Mouse (Mus musculus) stomach, embryonic 14.5 days (tissue): ENCODE data around the gene Arid2. TPM values are rescaled to one million over a fixed set of nuclear protein-coding genes. Genes with fewer than 3 reads are reported as not detected.
A peak's percentile ranks its signal among the peaks of the same experiment; 100 is the strongest.

Source experiments
- ATAC-seq: fragments of 200-750 bp; cut with Nextera tagmentation; 2 replicates; pipeline ENCODE4 v1.8.0; 2017; ENCODE audit warnings: low read depth, moderate TSS enrichment; ENCODE audit not compliant: insufficient number of reproducible peaks, insufficient read depth, low FRiP score
- H3K27ac ChIP-seq: fragments of 300-500 bp; sonication (generic); 2 replicates; pipeline ENCODE4 v1.5.1; 2014; ENCODE audit warnings: mild to moderate bottlenecking, low read length, moderate library complexity, mixed read lengths
- H3K27me3 ChIP-seq: fragments of 300-500 bp; sonication (generic); 2 replicates; pipeline ENCODE4 v1.6.1; 2014; ENCODE audit warnings: low read length, control low read depth, mixed read lengths; ENCODE audit not compliant: control insufficient read depth, insufficient read depth
- H3K36me3 ChIP-seq: fragments of 300-500 bp; sonication (generic); 2 replicates; pipeline ENCODE4 v1.6.1; 2014; ENCODE audit warnings: mild to moderate bottlenecking, control low read depth, low read length, moderate library complexity, mixed read lengths; ENCODE audit not compliant: control insufficient read depth, insufficient read depth
- H3K4me1 ChIP-seq: fragments of 300-500 bp; sonication (generic); 2 replicates; pipeline ENCODE4 v1.6.1; 2014; ENCODE audit warnings: low read length, control low read depth, mixed read lengths; ENCODE audit not compliant: control insufficient read depth, insufficient read depth
- H3K4me2 ChIP-seq: fragments of 300-500 bp; sonication (generic); replicated peaks from 2 replicates; pipeline ENCODE4 v1.6.1; 2014; ENCODE audit warnings: low read depth, low read length, control low read depth
- H3K4me3 ChIP-seq: fragments of 300-500 bp; sonication (generic); 2 replicates; pipeline ENCODE4 v1.5.1; 2014; ENCODE audit warnings: low read depth, low read length, control low read depth
- H3K9ac ChIP-seq: fragments of 300-500 bp; sonication (generic); replicated peaks from 2 replicates; pipeline ENCODE4 v1.6.1; 2014; ENCODE audit warnings: low read depth, mild to moderate bottlenecking, control low read depth, low read length, moderate library complexity, mixed read lengths
- H3K9me3 ChIP-seq: fragments of 300-500 bp; sonication (generic); 2 replicates; pipeline ENCODE4 v1.6.1; 2016; ENCODE audit warnings: low read depth, low read length, control low read depth; ENCODE audit not compliant: control insufficient read depth
- WGBS: fragments of 180-500 bp; shearing (Covaris S2); extraction: QIAGEN DNeasy Blood & Tissue Kit; methylation state at CpG from one replicate; pipeline ENCODE4 v1.1.7; 2014; 5-methylcytosine and 5-hydroxymethylcytosine counted together
- polyA plus RNA-seq: library from polyadenylated mRNA; unstranded; fragments of >200 nt; fragmentation: Nextera tagmentation; extraction: Ambion mirVana; gene quantifications from 2 replicates; pipeline ENCODE4 v1.2.1, GENCODE M21; 2014

The Arid2 gene
- polyA plus RNA-seq, 1 experiment from 2014 or later, result 31.2 TPM

DNA sequence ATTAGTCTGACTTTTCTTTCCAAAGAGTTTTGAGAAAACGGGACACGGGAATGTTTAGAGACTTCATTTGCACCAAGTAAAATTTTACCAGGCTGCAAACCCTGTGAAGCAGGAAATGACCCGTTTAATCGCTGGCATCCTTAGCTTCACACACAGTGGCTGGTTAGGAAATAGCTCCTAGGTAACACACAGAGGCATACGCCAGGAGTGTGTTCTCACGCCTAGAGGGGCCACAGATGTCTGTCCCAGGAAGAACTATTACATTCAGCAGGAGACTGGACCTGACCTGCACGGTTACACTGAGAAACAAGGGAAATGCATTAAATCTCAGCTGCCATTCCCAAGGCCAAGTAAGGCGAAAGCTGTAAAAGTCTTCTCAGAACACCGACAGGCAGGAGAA, 18.7 kb upstream of the Arid2 start:
- peaks cover 16% of the 10 kb centered on the region for H3K9me3 ChIP-seq
- H3K4me2 ChIP-seq, result no peak overlapping the region
- no peak overlapping the region for H3K9ac ChIP-seq
- no peak overlapping the region for H3K4me3 ChIP-seq
- H3K27me3 ChIP-seq, result no peaks in the 10 kb centered on the region
- ATAC-seq, result no peak
- WGBS, result 93% methylated on average over 9 of the region's 9 CpGs
- H3K27ac ChIP-seq, result no peak overlapping the region
- H3K4me1 ChIP-seq, result peaks cover 14% of the 10 kb centered on the region; the same call in 1 of the 2 replicates
- peaks cover 11% of the 10 kb centered on the region for H3K36me3 ChIP-seq

DNA sequence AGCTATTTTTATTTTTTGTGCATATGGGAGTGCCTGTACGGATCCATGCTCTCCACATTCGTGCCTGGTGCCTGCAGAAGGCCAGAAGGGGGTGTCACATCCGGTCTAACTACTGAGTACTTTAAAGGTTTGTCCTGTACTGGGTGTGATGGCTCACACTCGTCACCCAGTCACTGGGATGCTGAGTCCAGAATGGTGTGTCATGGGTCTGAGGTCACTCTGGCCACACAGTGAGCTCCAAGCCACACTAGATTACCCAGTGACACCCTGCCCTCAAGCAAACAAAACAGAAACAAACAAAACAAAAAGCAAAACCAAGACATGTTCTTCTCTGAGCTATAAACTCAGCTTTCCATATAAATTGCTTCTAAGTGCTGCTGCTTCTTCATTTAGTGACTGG, 17.9 kb upstream of the Arid2 start:
- no peak overlapping the region for H3K4me2 ChIP-seq
- 90% methylated on average over 4 of the region's 4 CpGs for WGBS
- H3K4me3 ChIP-seq, result no peak overlapping the region
- no peak overlapping the region for H3K9ac ChIP-seq
- no peaks in the 10 kb centered on the region for H3K27me3 ChIP-seq
- ATAC-seq, result no peak
- H3K9me3 ChIP-seq, result peaks cover 15% of the 10 kb centered on the region
- no peak overlapping the region for H3K27ac ChIP-seq
- H3K4me1 ChIP-seq, result peaks cover 14% of the 10 kb centered on the region; the same call in 1 of the 2 replicates
- H3K36me3 ChIP-seq, result peaks cover 11% of the 10 kb centered on the region

DNA sequence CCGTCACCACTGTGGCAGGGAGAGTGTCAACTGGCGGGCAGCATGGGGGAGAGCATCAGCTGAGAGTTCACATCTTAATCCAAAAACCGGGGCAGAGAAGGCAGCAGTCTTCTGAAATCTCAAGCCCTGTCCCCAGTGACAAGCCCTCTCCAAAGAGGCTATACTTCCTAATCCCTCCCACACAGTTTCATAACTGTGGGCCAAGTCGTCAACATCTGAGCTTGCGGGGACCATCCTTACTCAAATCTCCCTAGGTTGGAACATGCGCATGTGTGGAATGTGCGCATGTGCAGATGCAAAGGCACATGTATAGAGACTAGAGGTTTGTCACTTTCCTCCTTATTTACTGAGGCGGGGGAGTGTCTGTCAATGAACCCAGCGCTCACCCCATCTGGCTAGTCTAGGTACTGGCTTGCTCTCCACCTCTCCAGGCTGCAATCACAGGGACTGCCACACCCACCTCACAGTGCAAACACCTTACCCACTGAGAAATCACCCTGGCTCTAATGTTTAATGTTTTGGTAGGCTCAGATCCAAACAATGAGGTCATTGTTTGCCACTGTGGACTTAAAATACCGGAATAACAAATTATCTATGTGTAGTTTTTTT, 16.9 kb upstream of the Arid2 start:
- no peak overlapping the region for H3K4me3 ChIP-seq
- no peak overlapping the region for H3K27ac ChIP-seq

DNA sequence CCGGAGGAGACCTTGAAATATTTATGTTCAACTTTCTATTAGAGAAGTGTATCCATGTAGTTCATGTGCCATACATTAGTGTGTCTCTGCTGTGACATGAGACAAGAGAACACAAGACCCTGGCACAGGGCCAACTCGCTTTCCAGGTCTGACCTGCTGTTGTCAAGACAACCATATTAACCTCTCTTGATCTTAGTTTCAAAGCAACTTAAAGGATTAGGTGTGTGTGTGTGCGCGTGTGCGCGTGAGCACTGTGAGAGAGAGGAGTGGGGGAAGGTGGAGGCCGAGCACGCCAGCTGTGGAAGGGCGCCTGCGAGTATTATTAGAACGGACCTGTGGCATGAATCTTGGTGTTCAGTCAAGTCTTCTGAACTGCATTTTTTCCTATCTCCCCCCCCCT, 15.0 kb upstream of the Arid2 start:
- H3K36me3 ChIP-seq, result peaks cover 13% of the 10 kb centered on the region
- H3K4me3 ChIP-seq, result no peak overlapping the region
- H3K27me3 ChIP-seq, result no peaks in the 10 kb centered on the region
- H3K4me2 ChIP-seq, result no peak overlapping the region
- ATAC-seq, result no peak
- no peak overlapping the region for H3K27ac ChIP-seq
- WGBS, result 78% methylated on average over 11 of the region's 11 CpGs
- peaks cover 4% of the 10 kb centered on the region; the same call in 1 of the 2 replicates for H3K9me3 ChIP-seq
- H3K4me1 ChIP-seq, result peaks cover 14% of the 10 kb centered on the region; the same call in 1 of the 2 replicates
- no peak overlapping the region for H3K9ac ChIP-seq

More for the DNA sequence above, 16.9 kb upstream of the Arid2 start:
- Histone ChIP-seq H3K36me3 (peaks cover 11% of the 10 kb centered on the region), H3K4me1 (peaks cover 14% of the 10 kb centered on the region; the same call in 1 of the 2 replicates), H3K27me3 (no peaks in the 10 kb centered on the region), H3K4me2 (no peak overlapping the region), H3K9me3 (peaks cover 11% of the 10 kb centered on the region), H3K9ac (no peak overlapping the region)
- WGBS, result 76% methylated on average over 10 of the region's 10 CpGs
- peak; percentile 92 for ATAC-seq

DNA sequence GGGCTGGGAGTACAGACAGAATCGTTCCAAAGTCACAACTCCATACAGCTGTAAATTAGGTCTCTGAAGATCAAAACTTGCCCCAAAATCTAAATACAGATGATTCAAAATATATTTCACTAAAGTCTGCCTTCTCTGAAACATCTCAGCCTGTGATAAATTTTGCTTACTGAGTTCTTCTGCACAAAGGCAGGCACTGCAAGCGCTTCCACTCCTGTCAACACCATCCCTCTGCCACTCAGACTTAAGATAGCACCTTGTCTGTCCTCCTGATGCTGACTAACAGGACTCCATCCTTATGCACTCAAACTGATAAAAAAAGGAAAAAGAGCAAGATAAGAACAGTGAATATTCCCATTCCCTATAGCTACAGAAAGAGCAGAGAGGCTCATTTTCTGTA, 13.0 kb upstream of the Arid2 start:
- H3K4me2 ChIP-seq, result no peak overlapping the region
- peaks cover 21% of the 10 kb centered on the region for H3K36me3 ChIP-seq
- WGBS, result 79% methylated on average over 2 of the region's 2 CpGs
- ATAC-seq, result no peak
- H3K4me3 ChIP-seq, result no peak overlapping the region
- H3K9ac ChIP-seq, result no peak overlapping the region
- no peaks in the 10 kb centered on the region for H3K9me3 ChIP-seq
- no peaks in the 10 kb centered on the region for H3K27me3 ChIP-seq
- H3K27ac ChIP-seq, result no peak overlapping the region
- peaks cover 11% of the 10 kb centered on the region; the same call in 1 of the 2 replicates for H3K4me1 ChIP-seq

DNA sequence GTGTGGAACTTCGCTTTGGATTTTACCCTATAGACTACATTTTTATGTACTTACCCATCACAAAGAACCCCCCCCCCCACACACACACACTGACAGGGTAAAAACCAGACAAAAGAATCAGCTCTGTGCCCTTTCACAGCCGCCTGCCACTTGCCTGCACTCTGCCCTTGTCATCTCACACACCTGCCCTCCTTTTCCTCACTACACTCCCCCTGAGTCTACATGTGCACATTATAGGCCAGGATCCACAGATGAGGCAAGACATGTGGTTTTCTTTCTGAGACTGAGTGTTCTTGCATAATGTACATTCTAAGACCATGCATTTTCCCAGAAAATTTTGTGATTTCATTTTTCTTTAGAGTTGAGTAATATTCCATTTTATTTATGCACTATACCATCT, 12.1 kb upstream of the Arid2 start:
- Histone ChIP-seq H3K4me2 (no peak overlapping the region), H3K4me3 (no peak overlapping the region), H3K27ac (no peak overlapping the region), H3K4me1 (peaks cover 11% of the 10 kb centered on the region; the same call in 1 of the 2 replicates), H3K9me3 (peaks cover 2% of the 10 kb centered on the region; the same call in 1 of the 2 replicates), H3K9ac (no peak overlapping the region), H3K27me3 (no peaks in the 10 kb centered on the region), H3K36me3 (peaks cover 25% of the 10 kb centered on the region)
- WGBS, result 90% methylated on average over 2 of the region's 2 CpGs
- no peak for ATAC-seq

DNA sequence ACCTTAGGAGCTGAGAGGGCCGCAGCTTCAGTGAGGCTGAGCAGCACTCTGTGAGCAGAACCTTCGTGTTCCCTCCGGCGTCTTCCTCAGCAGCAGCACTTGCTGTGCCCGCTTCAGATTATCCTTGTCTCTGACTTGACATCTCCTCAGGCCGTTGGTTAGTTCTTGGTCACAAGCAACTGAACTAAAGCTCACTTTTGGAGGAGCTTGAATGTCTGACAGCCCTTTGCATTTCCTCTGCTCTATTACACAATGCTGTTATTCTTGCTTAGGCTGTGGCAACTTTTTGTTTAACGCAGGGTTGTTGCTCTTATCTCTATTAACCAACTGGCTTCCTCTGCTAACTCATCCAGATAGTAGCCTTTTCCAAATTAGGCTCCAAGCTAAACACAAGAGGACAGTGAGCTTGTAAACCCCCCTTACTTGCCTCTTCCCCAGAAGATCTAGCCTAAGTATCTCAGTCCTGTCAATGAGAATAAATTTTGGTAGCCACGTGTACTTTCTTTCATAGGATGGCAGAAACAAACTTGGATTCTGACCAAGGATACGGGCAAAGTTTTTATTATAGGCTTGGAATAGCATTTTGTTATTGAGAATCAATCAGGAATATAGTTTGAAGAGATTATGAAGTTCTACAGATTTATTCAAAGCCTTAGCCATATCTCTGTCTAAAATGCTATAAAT, 11.4 kb upstream of the Arid2 start:
- H3K27ac ChIP-seq, result no peak overlapping the region
- H3K27me3 ChIP-seq, result no peaks in the 10 kb centered on the region
- 86% methylated on average over 9 of the region's 9 CpGs for WGBS
- H3K36me3 ChIP-seq, result peaks cover 25% of the 10 kb centered on the region
- no peak overlapping the region for H3K4me3 ChIP-seq
- H3K9me3 ChIP-seq, result peaks cover 4% of the 10 kb centered on the region; the same call in 1 of the 2 replicates
- H3K9ac ChIP-seq, result no peak overlapping the region
- no peak for ATAC-seq
- no peak overlapping the region for H3K4me2 ChIP-seq
- H3K4me1 ChIP-seq, result peaks cover 11% of the 10 kb centered on the region; the same call in 1 of the 2 replicates

DNA sequence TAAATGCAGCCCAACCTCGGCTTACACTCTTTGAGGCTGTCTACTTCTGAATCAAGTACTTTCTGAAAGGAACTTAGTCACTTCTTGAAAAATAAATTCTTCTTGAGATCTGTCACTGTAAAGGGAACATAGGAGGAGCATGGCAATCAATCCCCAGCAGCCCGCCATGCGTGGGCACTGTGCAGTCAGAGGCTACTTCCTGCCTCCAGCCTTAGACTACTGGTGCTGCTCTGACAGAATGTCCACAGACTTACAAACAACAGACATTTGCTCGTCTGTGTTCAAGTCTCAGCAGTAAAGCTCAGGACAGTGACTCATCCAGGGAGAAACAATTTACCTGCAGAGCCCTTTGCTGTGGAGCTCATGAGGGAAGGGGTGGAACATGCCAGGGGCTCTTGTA, 10.3 kb upstream of the Arid2 start:
- no peak overlapping the region for H3K4me3 ChIP-seq
- H3K4me2 ChIP-seq, result no peak overlapping the region
- H3K9ac ChIP-seq, result no peak overlapping the region
- H3K27ac ChIP-seq, result no peak overlapping the region
- H3K4me1 ChIP-seq, result peaks cover 14% of the 10 kb centered on the region; the same call in 1 of the 2 replicates
- WGBS, result 70% methylated on average over 4 of the region's 4 CpGs
- peaks cover 25% of the 10 kb centered on the region for H3K36me3 ChIP-seq
- ATAC-seq, result no peak
- H3K9me3 ChIP-seq, result peaks cover 4% of the 10 kb centered on the region; the same call in 1 of the 2 replicates
- no peaks in the 10 kb centered on the region for H3K27me3 ChIP-seq
